Mouse (Mus musculus): Measurements from ENCODE around the gene Clrn1.

Gene Clrn1

GRCm38 (mm10) chr3:58831586-58831985, 53.6 kb downstream of the Clrn1 start:
- no peak for DNase-seq (ENCODE audit: low spot score in 2 of 2)

GRCm38 (mm10) chr3:58829926-58830325, 55.2 kb downstream of the Clrn1 start:
- no peak for DNase-seq (ENCODE audit: low spot score in 2 of 2)

GRCm38 (mm10) chr3:58828366-58829153, 56.6 kb downstream of the Clrn1 start:
- DNase-seq (ENCODE audit: low spot score in 2 of 2), result no peak

- no peak for DNase-seq (ENCODE audit: low spot score in 2 of 2)
Observed at GRCm38 (mm10) chr3:58826266-58826665, 58.9 kb downstream of the Clrn1 start.

GRCm38 (mm10) chr3:58822211-58822610, 62.9 kb downstream of the Clrn1 start, which contains the start of gene Mindy4b-ps:
TSS of gene Mindy4b-ps (minus strand) at chr3:58822311.
- no peak for DNase-seq (ENCODE audit: low spot score in 2 of 2)

GRCm38 (mm10) chr3:58817337-58817736, 67.8 kb downstream of the Clrn1 start:
- DNase-seq (ENCODE audit: low spot score in 2 of 2), result no peak

- no peak for DNase-seq (ENCODE audit: low spot score in 2 of 2)
Observed at GRCm38 (mm10) chr3:58814191-58814590, 70.9 kb downstream of the Clrn1 start.

GRCm38 (mm10) chr3:58810353-58810752, 74.8 kb downstream of the Clrn1 start:
- no peak for DNase-seq (ENCODE audit: low spot score in 2 of 2)

GRCm38 (mm10) chr3:58809111-58809915, 75.8 kb downstream of the Clrn1 start:
- no peak for DNase-seq (ENCODE audit: low spot score in 2 of 2)

GRCm38 (mm10) chr3:58808636-58809035, 76.5 kb downstream of the Clrn1 start:
- no peak for DNase-seq (ENCODE audit: low spot score in 2 of 2)

- DNase-seq (ENCODE audit: low spot score in 2 of 2), result no peak
Observed at GRCm38 (mm10) chr3:58804745-58805144, 80.4 kb downstream of the Clrn1 start.

GRCm38 (mm10) chr3:58798676-58799075, 86.5 kb downstream of the Clrn1 start:
- DNase-seq (ENCODE audit: low spot score in 2 of 2), result no peak

GRCm38 (mm10) chr3:58798245-58798644, 86.9 kb downstream of the Clrn1 start:
- DNase-seq (ENCODE audit: low spot score in 2 of 2), result no peak
